Mouse (Mus musculus) bone marrow, adult 2 months (tissue): ENCODE measurements around the gene Scrn3. TPM values are rescaled to one million over a fixed set of nuclear protein-coding genes. Genes with fewer than 3 reads are reported as not detected.

ENCODE experiments used
- H3K27ac ChIP-seq: fragments of 200-500 bp; 2 replicates; pipeline ENCODE4 v1.5.1; 2012; ENCODE audit warnings: low read depth, mild to moderate bottlenecking, control low read depth, inconsistent platforms, low read length; ENCODE audit not compliant: control insufficient read depth, poor library complexity, insufficient read depth
- H3K4me1 ChIP-seq: fragments of 200-500 bp; 2 replicates; pipeline ENCODE4 v1.6.1; 2011; ENCODE audit warnings: low read length; ENCODE audit not compliant: control insufficient read depth, insufficient read depth
- H3K4me3 ChIP-seq: fragments of 200-500 bp; replicated peaks from 2 replicates; pipeline ENCODE3; 2011; ENCODE audit warnings: mild to moderate bottlenecking, low read depth, low read length, control low read depth; ENCODE audit not compliant: control insufficient read depth
- CTCF ChIP-seq: fragments of 200-500 bp; IDR thresholded peaks from 2 replicates; pipeline ENCODE4 v1.5.1; 2011; ENCODE audit warnings: low read length, control low read depth; ENCODE audit not compliant: control insufficient read depth, insufficient read depth
- POLR2A ChIP-seq: fragments of 200-500 bp; IDR thresholded peaks from 2 replicates; pipeline ENCODE4 v1.6.1; 2011; ENCODE audit warnings: low read depth, mild to moderate bottlenecking, control low read depth, low read length, borderline replicate concordance; ENCODE audit not compliant: control insufficient read depth
- WGBS: fragments of 180-500 bp; shearing (Covaris S2); methylation state at CpG from one replicate; pipeline ENCODE4 v1.1.7; 2018; 5-methylcytosine and 5-hydroxymethylcytosine counted together
- polyA plus RNA-seq: library from polyadenylated mRNA; stranded (reverse); fragments of >200 nt; gene quantifications from 2 replicates; pipeline ENCODE4 v1.2.4, GENCODE M21; 2011; ENCODE audit warnings: low replicate concordance; ENCODE audit not compliant: missing spikeins, insufficient read depth, insufficient read length

Gene Scrn3
- polyA plus RNA-seq, 1 experiment = 25.6 TPM

DNA sequence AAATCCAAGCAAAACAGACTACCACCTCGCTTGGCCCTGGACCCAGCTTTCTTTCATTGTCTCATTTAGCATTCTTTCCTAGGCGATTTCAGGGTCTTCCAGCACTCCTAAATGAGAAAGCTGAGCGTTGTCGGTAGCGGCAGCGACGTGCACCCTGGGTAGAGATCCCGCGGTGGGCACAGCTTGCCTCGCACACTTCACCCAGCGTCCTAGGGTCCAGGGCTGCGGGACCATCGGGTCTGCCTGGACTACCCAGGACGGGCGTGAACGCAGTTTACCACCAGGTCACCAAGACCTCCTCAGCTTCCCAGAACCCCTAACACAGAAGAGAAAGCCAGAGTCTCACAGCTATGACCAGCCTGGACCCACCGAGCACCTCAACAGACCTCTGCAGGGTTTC, 33.5 kb upstream of the Scrn3 start:
- Histone ChIP-seq H3K27ac (no peak overlapping the region), H3K4me3 (no peak overlapping the region), H3K4me1 (no peaks in the 10 kb centered on the region; the same call in 1 of the 2 replicates)
- TF ChIP-seq CTCF = no peak
- TF ChIP-seq POLR2A = no peak
- WGBS = 4% methylated on average over 17 of the region's 17 CpGs

GRCm38 (mm10) chr2:73279271-73280038, 32.9 kb upstream of the Scrn3 start:
- 5% methylated on average over 31 of the region's 31 CpGs for WGBS
- TF ChIP-seq POLR2A = no peak
- no peak for TF ChIP-seq CTCF
- no peak overlapping the region for H3K4me3 ChIP-seq

GRCm38 (mm10) chr2:73280356-73281047, 31.9 kb upstream of the Scrn3 start:
- Histone ChIP-seq H3K4me1 (no peaks in the 10 kb centered on the region; the same call in 1 of the 2 replicates), H3K27ac (no peak overlapping the region), H3K4me3 (no peak overlapping the region)
- 6% methylated on average over 33 of the region's 33 CpGs for WGBS
- TF ChIP-seq CTCF (no peak), POLR2A (no peak)

More at GRCm38 (mm10) chr2:73279271-73280038, 32.9 kb upstream of the Scrn3 start:
- H3K4me1 ChIP-seq = no peaks in the 10 kb centered on the region; the same call in 1 of the 2 replicates
- no peak overlapping the region for H3K27ac ChIP-seq

DNA sequence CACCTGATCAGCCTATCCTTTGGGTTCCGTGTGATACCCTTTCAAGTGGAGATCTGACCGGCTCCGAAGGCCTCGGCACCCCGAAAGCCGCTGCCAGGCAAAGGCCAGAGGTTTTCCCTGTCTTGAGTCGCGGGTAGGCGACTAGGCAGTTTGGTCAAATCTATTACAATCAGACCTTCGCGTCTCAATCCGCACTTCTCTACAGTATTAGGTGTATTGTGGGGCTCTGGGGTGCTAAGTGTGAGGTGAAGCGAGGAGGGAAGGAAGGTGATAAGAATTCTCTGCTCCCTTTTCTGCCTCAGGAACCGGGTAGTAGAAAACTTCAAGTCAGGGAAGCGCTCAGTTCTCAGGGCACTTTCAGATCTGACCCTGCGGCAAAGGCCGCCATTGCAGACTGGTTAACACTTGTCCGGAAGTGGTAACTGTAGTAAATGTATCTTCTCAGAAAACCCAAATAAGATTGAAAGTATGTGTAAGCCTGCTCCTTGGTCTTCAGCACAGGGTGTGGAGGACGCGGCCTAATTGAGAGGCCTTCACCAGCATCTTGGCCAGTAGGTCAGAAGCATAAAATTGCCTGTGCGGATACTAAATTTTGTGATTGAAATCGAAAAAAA, 31.2 kb upstream of the Scrn3 start:
- no peak overlapping the region for H3K4me3 ChIP-seq
- WGBS = 14% methylated on average over 22 of the region's 22 CpGs
- TF ChIP-seq CTCF (no peak), POLR2A (no peak)
- no peaks in the 10 kb centered on the region; the same call in 1 of the 2 replicates for H3K4me1 ChIP-seq
- H3K27ac ChIP-seq = no peak overlapping the region

- 30% methylated on average over 7 of the region's 7 CpGs for WGBS
- Histone ChIP-seq H3K4me1 (no peaks in the 10 kb centered on the region; the same call in 1 of the 2 replicates), H3K27ac (no peak overlapping the region), H3K4me3 (no peak overlapping the region)
- TF ChIP-seq POLR2A (no peak), CTCF (no peak)
Observed at GRCm38 (mm10) chr2:73281707-73282106, 30.7 kb upstream of the Scrn3 start.

DNA sequence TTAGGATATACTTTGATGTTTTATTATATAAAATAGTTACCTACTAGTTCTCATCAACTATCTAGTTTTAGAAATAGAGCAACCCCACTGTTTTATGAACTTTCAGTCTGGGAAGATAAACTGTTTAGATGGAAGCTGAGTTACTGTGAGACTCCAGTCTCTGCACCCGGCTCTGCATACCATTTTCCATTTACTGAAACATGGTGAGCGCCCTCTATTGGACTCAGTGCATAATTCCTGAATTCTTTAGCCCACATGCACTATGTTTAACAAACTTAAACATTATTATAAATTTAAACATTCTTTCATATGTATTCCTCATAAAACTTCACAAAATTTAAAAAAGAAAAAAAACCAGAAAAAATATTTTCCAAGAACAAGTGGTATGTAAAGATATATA, 26.8 kb upstream of the Scrn3 start:
- TF ChIP-seq POLR2A (no peak), CTCF (no peak)
- Histone ChIP-seq H3K4me3 (no peak overlapping the region), H3K27ac (no peak overlapping the region), H3K4me1 (no peaks in the 10 kb centered on the region; the same call in 1 of the 2 replicates)
- WGBS = 16% methylated on average over 2 of the region's 2 CpGs

DNA sequence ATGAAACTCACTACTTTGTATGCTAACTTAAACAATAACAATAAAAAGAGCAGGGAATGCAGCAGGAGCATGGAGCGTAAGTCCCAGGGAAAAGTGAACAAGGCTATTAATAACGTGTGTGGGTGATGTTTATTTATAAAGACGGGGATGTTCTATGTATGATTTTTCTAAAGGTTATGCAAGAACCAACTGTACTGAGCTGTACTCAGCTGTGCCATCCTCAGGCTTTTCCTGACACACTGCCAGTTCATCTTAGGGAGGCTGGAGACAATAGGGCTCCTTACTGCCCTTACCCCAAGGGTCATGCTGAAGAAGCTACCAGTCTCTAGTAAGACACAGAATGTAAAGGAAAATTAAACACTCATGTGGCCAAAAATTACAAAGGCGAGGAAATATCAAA, 21.3 kb upstream of the Scrn3 start:
- no peak for TF ChIP-seq CTCF
- no peak for TF ChIP-seq POLR2A
- Histone ChIP-seq H3K4me1 (no peaks in the 10 kb centered on the region; the same call in 1 of the 2 replicates), H3K4me3 (no peak overlapping the region), H3K27ac (no peak overlapping the region)
- 89% methylated on average over 4 of the region's 4 CpGs for WGBS

DNA sequence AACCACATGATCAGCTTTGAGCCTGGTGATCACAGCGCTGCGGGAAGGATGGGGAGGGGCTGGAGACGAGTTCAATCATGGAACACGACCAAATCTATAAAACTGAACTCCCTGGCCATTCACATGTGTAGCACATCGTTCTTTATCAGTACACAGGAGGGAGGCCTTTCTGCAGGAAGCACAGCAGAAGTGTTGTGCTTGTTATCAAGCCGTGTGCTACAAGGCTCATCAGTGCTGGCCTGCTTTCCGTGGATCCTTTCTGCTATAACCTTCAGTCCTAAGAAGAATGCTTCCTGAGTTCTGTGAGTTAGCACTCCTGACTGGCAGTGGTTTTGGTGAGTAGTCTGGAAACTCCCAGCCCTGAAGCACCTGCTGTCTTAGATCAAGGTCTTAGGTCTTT, 17.4 kb upstream of the Scrn3 start:
- no peak overlapping the region for H3K27ac ChIP-seq
- no peaks in the 10 kb centered on the region; the same call in 1 of the 2 replicates for H3K4me1 ChIP-seq
- no peak overlapping the region for H3K4me3 ChIP-seq
- TF ChIP-seq POLR2A (no peak), CTCF (no peak)
- WGBS = 74% methylated on average over 7 of the region's 7 CpGs
